Mouse (Mus musculus): Measurements from ENCODE around the gene Gpt2. TPM values are rescaled to one million over a fixed set of nuclear protein-coding genes. Genes with fewer than 3 reads are reported as not detected.

Gene Gpt2
- total RNA-seq, 2 experiments from 2014 or later: 62.7 to 70.0 TPM

DNA sequence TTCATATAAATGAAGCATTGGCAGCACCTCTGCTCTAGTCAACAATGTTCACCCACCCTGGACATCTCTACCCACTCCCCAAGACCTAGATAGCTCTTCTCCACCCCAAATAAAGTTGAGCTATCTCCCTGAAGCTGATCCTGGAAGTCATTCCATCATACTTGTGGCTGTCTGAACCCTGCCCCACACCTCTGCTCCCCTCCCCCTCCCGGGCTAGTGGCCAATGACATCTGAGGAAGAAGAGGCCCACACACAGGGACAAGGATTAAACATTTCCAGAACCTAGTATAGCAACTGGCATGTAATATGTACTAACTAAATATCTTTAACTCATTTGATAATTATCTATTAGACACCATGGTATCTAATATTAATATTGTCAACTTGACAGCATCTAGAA is 29.9 kb upstream of the Gpt2 start:
- no peak overlapping the region for H3K4me3 ChIP-seq
- no peak for TF ChIP-seq CTCF (IDR thresholded peaks at IDR 0.05)
- intact Hi-C loops (cut with DNase I): no loop called here
- DNase-seq (ENCODE audit: extremely low spot score in 1 of 2, low spot score in 2 of 2): no peak
- no peak overlapping the region for H3K27ac ChIP-seq

DNA sequence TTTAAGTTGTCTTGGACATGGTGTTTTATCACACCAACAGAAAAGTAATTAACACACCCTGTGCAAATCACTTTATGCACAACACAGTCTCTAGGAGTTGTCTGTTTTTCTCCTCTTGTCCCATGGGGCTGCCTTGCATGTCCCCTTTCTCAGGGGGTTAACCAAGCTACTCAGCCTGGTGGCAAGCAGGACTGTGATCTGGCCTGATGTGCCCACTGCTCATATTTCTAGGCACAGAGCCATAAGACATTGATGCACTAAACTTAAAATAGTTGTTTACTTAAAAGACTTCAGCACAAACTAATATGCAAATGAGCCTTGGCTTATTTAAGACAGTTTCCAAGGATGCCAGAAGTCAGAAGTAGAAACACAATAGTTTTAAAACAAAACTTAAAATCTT is 28.1 kb upstream of the Gpt2 start:
- intact Hi-C loops (cut with DNase I): no loop called here

DNA sequence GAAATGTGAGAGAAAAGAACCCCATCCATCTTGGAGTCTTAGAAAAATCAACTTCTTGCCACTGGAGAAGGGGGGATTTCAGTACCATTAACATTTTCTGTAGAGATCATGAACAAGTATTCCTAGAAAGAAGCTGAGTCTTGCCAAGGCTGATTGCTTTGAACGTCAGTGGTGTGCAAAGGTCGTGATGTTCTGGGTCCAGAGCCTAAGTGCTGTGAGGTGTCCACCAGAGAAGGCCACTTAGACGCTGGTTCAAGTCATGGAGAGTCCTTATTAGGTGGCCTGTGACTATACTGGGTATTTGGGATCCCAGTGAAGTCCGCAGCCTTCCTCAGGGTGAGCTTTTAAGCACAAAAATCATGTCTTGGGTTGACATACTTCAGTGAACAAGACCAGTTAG is 26.3 kb upstream of the Gpt2 start:
- TF ChIP-seq CTCF (IDR thresholded peaks at IDR 0.05): no peak
- no peak overlapping the region for H3K27ac ChIP-seq
- no peak overlapping the region for H3K4me3 ChIP-seq
- intact Hi-C loops (cut with DNase I): no loop called here
- no peak for DNase-seq (ENCODE audit: extremely low spot score in 1 of 2, low spot score in 2 of 2)

More for the DNA sequence above, 28.1 kb upstream of the Gpt2 start:
- no peak for TF ChIP-seq CTCF (IDR thresholded peaks at IDR 0.05)
- no peak overlapping the region for H3K4me3 ChIP-seq
- no peak overlapping the region for H3K27ac ChIP-seq
- no peak for DNase-seq (ENCODE audit: extremely low spot score in 1 of 2, low spot score in 2 of 2)

GRCm38 (mm10) chr8:85470753-85471152 is 21.6 kb upstream of the Gpt2 start:
- no peak for TF ChIP-seq CTCF (IDR thresholded peaks at IDR 0.05)

GRCm38 (mm10) chr8:85472800-85473199 is 19.6 kb upstream of the Gpt2 start:
- TF ChIP-seq CTCF (IDR thresholded peaks at IDR 0.05): no peak
- intact Hi-C loops (cut with DNase I): no loop called here
- Histone ChIP-seq H3K27ac (no peak overlapping the region), H3K4me3 (no peak overlapping the region)
- no peak for DNase-seq (ENCODE audit: extremely low spot score in 1 of 2, low spot score in 2 of 2)

More at GRCm38 (mm10) chr8:85470753-85471152, 21.6 kb upstream of the Gpt2 start:
- intact Hi-C loops (cut with DNase I): no loop called here
- no peak overlapping the region for H3K4me3 ChIP-seq
- DNase-seq (ENCODE audit: extremely low spot score in 1 of 2, low spot score in 2 of 2): no peak
- H3K27ac ChIP-seq: no peak overlapping the region

- intact Hi-C loops (cut with DNase I): no loop called here
- H3K4me3 ChIP-seq: no peak overlapping the region
- no peak for TF ChIP-seq CTCF (IDR thresholded peaks at IDR 0.05)
These were observed 19.1 kb upstream of the Gpt2 start for GRCm38 (mm10) chr8:85473246-85473645.

GRCm38 (mm10) chr8:85474924-85475323 is 17.5 kb upstream of the Gpt2 start:
- Histone ChIP-seq H3K27ac (no peak overlapping the region), H3K4me3 (no peak overlapping the region)
- no peak for DNase-seq (ENCODE audit: extremely low spot score in 1 of 2, low spot score in 2 of 2)
- intact Hi-C loops (cut with DNase I): no loop called here
- TF ChIP-seq CTCF (IDR thresholded peaks at IDR 0.05): no peak

More at GRCm38 (mm10) chr8:85473246-85473645, 19.1 kb upstream of the Gpt2 start:
- no peak for DNase-seq (ENCODE audit: extremely low spot score in 1 of 2, low spot score in 2 of 2)
- no peak overlapping the region for H3K27ac ChIP-seq

DNA sequence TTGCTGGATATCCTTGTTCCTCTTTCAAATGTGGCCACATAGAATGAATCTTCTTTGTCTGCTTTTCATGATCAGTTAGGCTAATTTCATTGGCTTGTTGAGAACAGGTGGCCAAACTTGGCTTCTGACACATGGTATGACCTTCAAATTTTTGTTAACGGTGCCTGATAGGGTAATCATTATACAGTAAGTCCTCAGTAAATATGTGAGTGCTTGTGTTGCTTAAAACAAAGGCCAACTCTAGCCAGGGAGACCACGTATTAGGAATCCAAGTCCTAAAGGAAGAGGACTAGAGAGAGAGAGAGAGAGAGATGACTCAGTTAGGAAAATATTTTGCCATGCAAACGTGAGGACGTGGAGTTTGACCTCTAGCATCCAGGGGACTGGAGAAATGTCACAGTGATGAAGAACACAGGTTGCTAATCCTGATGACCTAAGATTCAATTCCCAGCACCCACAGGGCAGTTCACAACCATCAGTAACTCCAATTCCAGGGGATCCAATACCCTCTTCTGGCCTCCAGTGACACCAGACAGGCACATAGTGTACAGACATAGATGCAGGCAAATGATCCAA is 15.3 kb upstream of the Gpt2 start:
- TF ChIP-seq CTCF (IDR thresholded peaks at IDR 0.05): no peak
- Histone ChIP-seq H3K4me3 (no peak overlapping the region), H3K27ac (no peak overlapping the region)
- no peak for DNase-seq (ENCODE audit: extremely low spot score in 1 of 2, low spot score in 2 of 2)
- intact Hi-C loops (cut with DNase I): no loop called here

- no peak for TF ChIP-seq CTCF (IDR thresholded peaks at IDR 0.05)
- Histone ChIP-seq H3K27ac (no peak overlapping the region), H3K4me3 (no peak overlapping the region)
- no peak for DNase-seq (ENCODE audit: extremely low spot score in 1 of 2, low spot score in 2 of 2)
- intact Hi-C loops (cut with DNase I): no loop called here
These were observed 14.0 kb upstream of the Gpt2 start for GRCm38 (mm10) chr8:85478397-85478796.

GRCm38 (mm10) chr8:85479710-85480109 is 12.7 kb upstream of the Gpt2 start:
- intact Hi-C loops (cut with DNase I): no loop called here
- no peak for TF ChIP-seq CTCF (IDR thresholded peaks at IDR 0.05)
- Histone ChIP-seq H3K27ac (no peak overlapping the region), H3K4me3 (no peak overlapping the region)
- no peak for DNase-seq (ENCODE audit: extremely low spot score in 1 of 2, low spot score in 2 of 2)

DNA sequence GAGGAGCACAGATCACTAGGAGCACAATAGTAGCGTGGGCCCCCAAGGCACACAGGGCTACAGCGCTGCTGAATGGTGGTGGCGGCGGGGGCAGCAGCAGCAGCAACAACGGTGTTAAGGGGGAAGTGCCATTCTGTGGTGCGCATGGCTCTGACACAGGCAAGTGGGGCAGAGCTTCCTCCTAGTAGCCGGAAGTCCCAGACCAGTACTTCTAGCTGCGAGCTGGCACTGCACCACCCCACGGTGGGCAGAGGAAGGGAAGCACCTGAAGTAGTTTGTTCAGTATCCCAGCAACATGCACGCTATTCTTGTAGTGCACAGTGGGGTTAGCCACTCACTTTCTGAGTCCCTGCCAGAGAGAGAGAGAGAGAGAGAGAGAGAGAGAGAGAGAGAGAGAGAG is 10.5 kb upstream of the Gpt2 start:
- peak overlapping the region; percentile 23; the same call in 1 of the 2 replicates for H3K4me3 ChIP-seq
- intact Hi-C loops (cut with DNase I): no loop called here
- DNase-seq (ENCODE audit: extremely low spot score in 1 of 2, low spot score in 2 of 2): peak; percentile 26 to 40
- no peak overlapping the region for H3K27ac ChIP-seq
- no peak; the same call in 1 of the 2 replicates for TF ChIP-seq CTCF (IDR thresholded peaks at IDR 0.05)

DNA sequence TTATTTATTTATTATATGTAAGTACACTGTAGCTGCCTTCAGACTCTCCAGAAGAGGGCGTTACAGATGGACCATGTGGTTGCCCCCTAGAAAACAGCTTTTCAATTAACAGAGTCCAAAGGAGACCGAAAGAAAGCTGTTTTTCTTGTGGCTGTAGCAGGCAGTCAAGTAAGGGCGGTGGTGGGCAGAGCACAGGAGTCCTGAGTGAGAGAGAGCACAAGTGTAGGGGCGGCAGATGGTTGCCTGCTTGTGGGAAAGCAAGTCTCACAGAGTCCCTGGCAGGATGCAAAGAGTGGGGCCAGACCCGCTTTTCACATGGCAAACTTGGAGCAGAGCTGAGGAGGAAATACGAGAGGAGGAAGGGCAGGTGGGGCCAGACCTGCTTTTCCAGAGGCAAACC is 9.9 kb upstream of the Gpt2 start:
- DNase-seq (ENCODE audit: extremely low spot score in 1 of 2, low spot score in 2 of 2): no peak
- intact Hi-C loops (cut with DNase I): no loop called here
- Histone ChIP-seq H3K4me3 (no peak overlapping the region), H3K27ac (no peak overlapping the region)
- TF ChIP-seq CTCF (IDR thresholded peaks at IDR 0.05): no peak; the same call in 1 of the 2 replicates

DNA sequence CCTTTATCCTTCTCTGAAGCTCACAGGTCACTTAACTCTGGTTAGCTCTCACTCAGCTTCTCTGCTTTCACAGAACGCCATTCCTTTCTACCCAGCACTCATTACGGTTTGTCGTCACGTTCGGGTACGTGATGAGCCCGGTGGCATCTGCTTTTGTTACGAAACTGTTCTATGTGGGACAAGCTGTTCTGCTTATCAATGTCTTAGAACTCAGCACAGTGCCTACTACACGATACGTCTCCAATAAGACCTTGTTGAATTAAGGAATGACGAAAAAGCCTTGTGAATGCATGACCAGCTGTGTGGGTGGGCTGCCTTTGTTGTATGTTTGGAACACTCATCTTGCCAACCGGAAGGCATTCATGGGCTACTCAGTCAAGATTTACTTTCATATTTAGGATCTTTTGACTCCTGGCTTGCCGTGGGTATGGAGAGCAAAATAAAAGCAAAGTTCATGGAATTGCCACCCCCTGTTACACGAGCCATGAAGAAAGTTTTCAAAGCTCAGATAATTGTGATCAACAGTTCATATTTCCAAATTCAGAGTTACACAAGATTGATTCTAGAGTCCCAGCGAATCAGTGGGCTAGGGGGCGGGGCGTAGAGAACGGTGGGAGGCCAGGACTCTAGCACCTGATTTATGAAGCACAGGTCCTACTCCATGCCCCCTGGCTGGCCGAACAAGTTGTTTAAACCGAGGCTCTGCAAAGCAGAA is 4.3 kb upstream of the Gpt2 start:
- Histone ChIP-seq H3K4me3 (no peak overlapping the region), H3K27ac (no peak overlapping the region)
- no peak for TF ChIP-seq CTCF (IDR thresholded peaks at IDR 0.05)
- DNase-seq (ENCODE audit: extremely low spot score in 1 of 2, low spot score in 2 of 2): no peak
- intact Hi-C loops (cut with DNase I): no loop called here

All from left cerebral cortex, adult 2 months (tissue).